Mouse (Mus musculus) kidney, adult 2 months (tissue): ENCODE measurements around the gene Npb. TPM values are rescaled to one million over a fixed set of nuclear protein-coding genes. Genes with fewer than 3 reads are reported as not detected.

Experiments used
- DNase-seq: peaks from one replicate; pipeline ENCODE4 v3.0.0; 2021
- H3K27ac ChIP-seq: fragments of 200-500 bp; 2 replicates; pipeline ENCODE4 v1.5.1; 2012; ENCODE audit warnings: low read depth, low read length, control low read depth, inconsistent platforms; ENCODE audit not compliant: insufficient read depth
- H3K27me3 ChIP-seq: fragments of 200-500 bp; replicated peaks from 2 replicates; pipeline ENCODE4 v1.6.1; 2012; ENCODE audit warnings: mild to moderate bottlenecking, moderate library complexity, low read length, inconsistent platforms; ENCODE audit not compliant: control insufficient read depth, insufficient read depth
- H3K36me3 ChIP-seq: fragments of 200-500 bp; 2 replicates; pipeline ENCODE4 v1.6.1; 2012; ENCODE audit warnings: mild to moderate bottlenecking, moderate library complexity, low read length, inconsistent platforms; ENCODE audit not compliant: control insufficient read depth, insufficient read depth
- H3K4me1 ChIP-seq: fragments of 200-500 bp; 2 replicates; pipeline ENCODE4 v1.6.1; 2011; ENCODE audit warnings: low read length; ENCODE audit not compliant: control insufficient read depth, insufficient read depth
- H3K4me3 ChIP-seq: fragments of 200-500 bp; 2 replicates; pipeline ENCODE4 v1.5.1; 2011; ENCODE audit warnings: mild to moderate bottlenecking, low read depth, low read length, control low read depth; ENCODE audit not compliant: insufficient read depth
- CTCF ChIP-seq: fragments of 200-500 bp; conservative IDR thresholded peaks from 2 replicates; pipeline ENCODE4 v1.5.1; 2011; ENCODE audit warnings: low read depth, mild to moderate bottlenecking, control low read depth, low read length, moderate library complexity, mixed read lengths; ENCODE audit not compliant: insufficient read depth, insufficient read length
- POLR2A ChIP-seq: fragments of 200-500 bp; IDR thresholded peaks from one replicate; pipeline ENCODE4 v1.6.1; 2011; ENCODE audit warnings: low read depth, low read length, control low read depth
- WGBS: fragments of 180-500 bp; shearing (Covaris S2); methylation state at CpG from one replicate; pipeline ENCODE4 v1.1.7; 2018; 5-methylcytosine and 5-hydroxymethylcytosine counted together
- polyA plus RNA-seq: library from polyadenylated mRNA; depleted of rRNA; stranded (reverse); fragments of >200 nt; gene quantifications from 2 replicates; pipeline ENCODE4 v1.2.3, GENCODE M21; 2012; rRNA removed

Npb gene
- polyA plus RNA-seq, 1 experiment = 7.7 TPM

GRCm38 (mm10) chr11:120651872-120652271 lies 43.6 kb downstream of the Npb start:
- H3K4me3 ChIP-seq = no peak overlapping the region
- no peak overlapping the region for H3K27ac ChIP-seq
- no peak for DNase-seq
- H3K36me3 ChIP-seq = no peaks in the 10 kb centered on the region
- peaks cover 2% of the 10 kb centered on the region; the same call in 1 of the 2 replicates for H3K4me1 ChIP-seq
- H3K27me3 ChIP-seq = no peaks in the 10 kb centered on the region
- WGBS = 76% methylated on average over 3 of the region's 3 CpGs
- no peak for TF ChIP-seq POLR2A
- TF ChIP-seq CTCF = peak; percentile 47

DNA sequence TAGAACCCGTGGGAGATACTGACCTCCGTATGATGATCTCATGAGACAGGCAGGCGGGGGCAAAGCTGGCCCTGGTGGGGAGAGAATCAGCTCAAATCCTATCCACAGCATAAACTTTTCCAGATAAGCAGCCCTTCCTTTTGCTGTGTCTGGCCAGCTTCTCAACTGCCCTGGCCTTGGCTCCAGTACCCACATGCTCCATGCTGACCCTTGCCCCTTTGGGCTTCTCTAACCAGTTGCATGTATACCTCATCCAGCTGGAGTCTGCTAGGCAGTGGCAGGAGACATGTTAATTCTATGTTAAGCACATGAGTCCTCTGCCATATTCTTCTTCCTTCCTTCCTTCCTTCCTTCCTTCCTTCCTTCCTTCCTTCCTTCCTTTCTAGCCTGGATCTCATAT lies 46.5 kb downstream of the Npb start:
- Histone ChIP-seq H3K4me1 (peaks cover 10% of the 10 kb centered on the region; the same call in 1 of the 2 replicates), H3K27ac (no peak overlapping the region), H3K36me3 (no peaks in the 10 kb centered on the region), H3K27me3 (no peaks in the 10 kb centered on the region), H3K4me3 (no peak overlapping the region)
- peak; percentile 59 for DNase-seq
- WGBS = 78% methylated on average over 3 of the region's 3 CpGs
- TF ChIP-seq POLR2A = no peak
- TF ChIP-seq CTCF = no peak

GRCm38 (mm10) chr11:120657301-120657700 lies 49.0 kb downstream of the Npb start:
- H3K27ac ChIP-seq = no peak overlapping the region
- WGBS = 56% methylated on average over 4 of the region's 4 CpGs
- TF ChIP-seq POLR2A = no peak
- no peak for TF ChIP-seq CTCF
- no peaks in the 10 kb centered on the region for H3K27me3 ChIP-seq
- no peak overlapping the region for H3K4me3 ChIP-seq
- peaks cover 10% of the 10 kb centered on the region; the same call in 1 of the 2 replicates for H3K4me1 ChIP-seq
- peak; percentile 83 for DNase-seq
- no peaks in the 10 kb centered on the region for H3K36me3 ChIP-seq

Other genes starting within 250 kb of the Npb start
- gene Fscn2, start 246.9 kb upstream of the Npb start, polyA plus RNA-seq = 0.16 and 0.19 TPM in 2 replicates
- gene Faap100, start 229.7 kb upstream of the Npb start, polyA plus RNA-seq = 30.3 and 45.1 TPM in 2 replicates
- gene Nploc4, start 170.8 kb upstream of the Npb start, polyA plus RNA-seq = 39.5 and 45.4 TPM in 2 replicates
- gene Tspan10, start 165.8 kb upstream of the Npb start, polyA plus RNA-seq = 0.05 and 0.48 TPM in 2 replicates
- 1.8 TPM in 2 replicates for gene Pde6g, start 155.0 kb upstream of the Npb start, polyA plus RNA-seq
- 48.6 and 49.3 TPM in 2 replicates for gene Oxld1, start 150.4 kb upstream of the Npb start, polyA plus RNA-seq
- gene Ccdc137, start 150.4 kb upstream of the Npb start, polyA plus RNA-seq = 14.8 and 15.1 TPM in 2 replicates
- gene Arl16, start 140.9 kb upstream of the Npb start, polyA plus RNA-seq = 21.1 and 23.8 TPM in 2 replicates
- 282 and 300 TPM in 2 replicates for gene Mrpl12, start 123.9 kb upstream of the Npb start, polyA plus RNA-seq
- gene Slc25a10, start 116.6 kb upstream of the Npb start, polyA plus RNA-seq = 751 and 939 TPM in 2 replicates
- 52.8 and 77.3 TPM in 2 replicates for gene Gcgr, start 77.8 kb upstream of the Npb start, polyA plus RNA-seq
- 129 and 131 TPM in 2 replicates for gene Mcrip1, start 58.8 kb upstream of the Npb start, polyA plus RNA-seq
- gene Ppp1r27, start 57.3 kb upstream of the Npb start, polyA plus RNA-seq = 9.5 TPM in 1 of 2 replicates, not detected in the other
- gene P4hb, start 35.2 kb upstream of the Npb start, polyA plus RNA-seq = 323 and 342 TPM in 2 replicates
- gene Arhgdia, start 26.9 kb upstream of the Npb start, polyA plus RNA-seq = 543 and 613 TPM in 2 replicates
- gene Alyref, start 10.1 kb upstream of the Npb start, polyA plus RNA-seq = 18.8 and 29.0 TPM in 2 replicates
- gene Anapc11, start 10.1 kb upstream of the Npb start, polyA plus RNA-seq = 137 and 143 TPM in 2 replicates
- 432 and 566 TPM in 2 replicates for gene Pcyt2, start 9.5 kb downstream of the Npb start, polyA plus RNA-seq
- 72.2 and 76.8 TPM in 2 replicates for gene Sirt7, start 16.8 kb downstream of the Npb start, polyA plus RNA-seq
- gene Mafg, start 25.1 kb downstream of the Npb start, polyA plus RNA-seq = 62.2 and 66.1 TPM in 2 replicates
- 1.0 and 1.5 TPM in 2 replicates for gene Pycr1, start 35.3 kb downstream of the Npb start, polyA plus RNA-seq
- gene Myadml2, start 39.7 kb downstream of the Npb start, polyA plus RNA-seq = 0.27 and 1.0 TPM in 2 replicates
- 25.5 and 26.1 TPM in 2 replicates for gene Notum, start 52.7 kb downstream of the Npb start, polyA plus RNA-seq
- 105 and 106 TPM in 2 replicates for gene Aspscr1, start 64.5 kb downstream of the Npb start, polyA plus RNA-seq
- 157 and 166 TPM in 2 replicates for gene Cenpx, start 105.3 kb downstream of the Npb start, polyA plus RNA-seq
- 17.5 and 19.5 TPM in 2 replicates for gene Lrrc45, start 105.4 kb downstream of the Npb start, polyA plus RNA-seq
- gene Rac3, start 113.0 kb downstream of the Npb start, polyA plus RNA-seq = 14.5 and 17.0 TPM in 2 replicates
- gene Dcxr, start 118.8 kb downstream of the Npb start, polyA plus RNA-seq = 910 and 990 TPM in 2 replicates
- 31.3 and 45.3 TPM in 2 replicates for gene Cbr2, start 123.6 kb downstream of the Npb start, polyA plus RNA-seq
- gene Hmga1b, start 154.3 kb downstream of the Npb start, polyA plus RNA-seq = 0.53 and 0.55 TPM in 2 replicates
- 69.0 and 80.5 TPM in 2 replicates for gene Rfng, start 175.7 kb downstream of the Npb start, polyA plus RNA-seq
- 173 and 175 TPM in 2 replicates for gene Gps1, start 175.8 kb downstream of the Npb start, polyA plus RNA-seq
- gene Dus1l, start 187.9 kb downstream of the Npb start, polyA plus RNA-seq = 42.3 and 42.6 TPM in 2 replicates
- 936 and 1,244 TPM in 2 replicates for gene Fasn, start 216.1 kb downstream of the Npb start, polyA plus RNA-seq